Mouse (Mus musculus): ENCODE results near the gene S1pr3.

The S1pr3 gene

GRCm38 (mm10) chr13:51405731-51406320 is 2.6 kb upstream of the S1pr3 start:
- DNase-seq (ENCODE audit: low read depth, low spot score) = no peak

GRCm38 (mm10) chr13:51407541-51408217 is 760 bp upstream of the S1pr3 start:
- no peak for DNase-seq (ENCODE audit: low read depth, low spot score)

GRCm38 (mm10) chr13:51409936-51410481 is 1.6 kb downstream of the S1pr3 start:
- no peak for DNase-seq (ENCODE audit: low read depth, low spot score)

- DNase-seq (ENCODE audit: low read depth, low spot score) = no peak
These were observed 2.8 kb downstream of the S1pr3 start for GRCm38 (mm10) chr13:51411243-51411642.

- no peak for DNase-seq (ENCODE audit: low read depth, low spot score)
These were observed 3.4 kb downstream of the S1pr3 start for GRCm38 (mm10) chr13:51411696-51412430.

GRCm38 (mm10) chr13:51413461-51413860 is 5.0 kb downstream of the S1pr3 start:
- no peak for DNase-seq (ENCODE audit: low read depth, low spot score)

GRCm38 (mm10) chr13:51416727-51417126 is 8.3 kb downstream of the S1pr3 start:
- DNase-seq (ENCODE audit: low read depth, low spot score) = no peak

- DNase-seq (ENCODE audit: low read depth, low spot score) = no peak
These were observed 9.4 kb downstream of the S1pr3 start for GRCm38 (mm10) chr13:51417796-51418195.

GRCm38 (mm10) chr13:51418268-51418941 is 10.0 kb downstream of the S1pr3 start:
- peak; percentile 84 for DNase-seq (ENCODE audit: low read depth, low spot score)

GRCm38 (mm10) chr13:51418942-51419451 is 10.6 kb downstream of the S1pr3 start:
- no peak for DNase-seq (ENCODE audit: low read depth, low spot score)

GRCm38 (mm10) chr13:51419501-51419900 is 11.1 kb downstream of the S1pr3 start:
- no peak for DNase-seq (ENCODE audit: low read depth, low spot score)

- peak; percentile 67 for DNase-seq (ENCODE audit: low read depth, low spot score)
These were observed 12.4 kb downstream of the S1pr3 start for GRCm38 (mm10) chr13:51420861-51421260.

- no peak for DNase-seq (ENCODE audit: low read depth, low spot score)
These were observed 15.2 kb downstream of the S1pr3 start for GRCm38 (mm10) chr13:51423647-51424046.

GRCm38 (mm10) chr13:51424647-51425046 is 16.2 kb downstream of the S1pr3 start:
- no peak for DNase-seq (ENCODE audit: low read depth, low spot score)

GRCm38 (mm10) chr13:51425662-51426443 is 17.4 kb downstream of the S1pr3 start:
- DNase-seq (ENCODE audit: low read depth, low spot score) = no peak

GRCm38 (mm10) chr13:51433371-51433770 is 24.9 kb downstream of the S1pr3 start:
- DNase-seq (ENCODE audit: low read depth, low spot score) = no peak

- no peak for DNase-seq (ENCODE audit: low read depth, low spot score)
These were observed 26.0 kb downstream of the S1pr3 start for GRCm38 (mm10) chr13:51434460-51434859.

- no peak for DNase-seq (ENCODE audit: low read depth, low spot score)
These were observed 26.7 kb downstream of the S1pr3 start for GRCm38 (mm10) chr13:51435146-51435545.

- no peak for DNase-seq (ENCODE audit: low read depth, low spot score)
These were observed 29.0 kb downstream of the S1pr3 start for GRCm38 (mm10) chr13:51437105-51438085.

- DNase-seq (ENCODE audit: low read depth, low spot score) = no peak
These were observed 34.5 kb downstream of the S1pr3 start for GRCm38 (mm10) chr13:51442922-51443321.

All from telencephalon, adult 2 months (tissue).